Mouse (Mus musculus): Measurements from ENCODE around the gene Ptprn2. TPM values are rescaled to one million over a fixed set of nuclear protein-coding genes. Genes with fewer than 3 reads are reported as not detected.

Gene Ptprn2
- total RNA-seq, 2 experiments from 2014 or later: 13.1 to 17.2 TPM

DNA sequence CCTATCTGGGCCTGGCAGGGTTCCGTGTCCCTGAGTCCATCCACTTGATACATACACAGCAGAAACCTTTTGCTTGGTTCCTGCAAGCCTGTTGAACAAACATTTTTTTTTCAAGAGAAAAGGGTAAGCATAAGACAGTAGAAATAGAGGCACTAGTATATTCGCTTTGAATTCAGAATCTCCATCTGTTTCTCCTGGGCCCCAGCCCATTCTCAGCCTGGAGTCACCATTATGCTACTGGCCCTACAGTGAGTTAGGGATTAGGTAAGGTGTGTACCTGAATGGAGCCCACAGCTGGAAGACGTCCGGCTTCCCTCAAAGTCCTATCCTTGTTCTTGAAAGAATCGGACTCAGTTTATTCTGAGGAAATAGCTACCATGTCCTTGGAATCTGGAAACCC lies 104.6 kb downstream of the Ptprn2 start:
- DNase-seq: no peak

DNA sequence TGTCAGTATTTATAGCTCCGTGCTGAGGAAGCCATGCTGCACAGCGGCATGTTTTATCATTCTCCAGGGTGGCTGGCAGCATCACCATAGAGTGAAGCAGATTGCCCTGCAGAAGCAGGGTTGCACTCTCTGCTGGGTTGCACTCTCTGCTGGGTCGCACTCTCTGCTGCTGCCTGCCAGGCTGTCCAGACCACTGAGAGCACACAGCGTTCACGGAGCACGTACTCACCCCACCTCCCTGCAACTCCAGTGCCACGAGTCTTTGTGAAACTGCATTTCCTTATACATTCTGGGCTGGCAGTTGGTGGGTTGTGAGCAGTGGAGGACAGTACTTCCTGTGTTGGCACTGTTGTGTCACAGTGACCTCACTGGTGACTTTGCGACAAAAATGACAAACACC lies 108.9 kb downstream of the Ptprn2 start:
- DNase-seq: no peak

DNA sequence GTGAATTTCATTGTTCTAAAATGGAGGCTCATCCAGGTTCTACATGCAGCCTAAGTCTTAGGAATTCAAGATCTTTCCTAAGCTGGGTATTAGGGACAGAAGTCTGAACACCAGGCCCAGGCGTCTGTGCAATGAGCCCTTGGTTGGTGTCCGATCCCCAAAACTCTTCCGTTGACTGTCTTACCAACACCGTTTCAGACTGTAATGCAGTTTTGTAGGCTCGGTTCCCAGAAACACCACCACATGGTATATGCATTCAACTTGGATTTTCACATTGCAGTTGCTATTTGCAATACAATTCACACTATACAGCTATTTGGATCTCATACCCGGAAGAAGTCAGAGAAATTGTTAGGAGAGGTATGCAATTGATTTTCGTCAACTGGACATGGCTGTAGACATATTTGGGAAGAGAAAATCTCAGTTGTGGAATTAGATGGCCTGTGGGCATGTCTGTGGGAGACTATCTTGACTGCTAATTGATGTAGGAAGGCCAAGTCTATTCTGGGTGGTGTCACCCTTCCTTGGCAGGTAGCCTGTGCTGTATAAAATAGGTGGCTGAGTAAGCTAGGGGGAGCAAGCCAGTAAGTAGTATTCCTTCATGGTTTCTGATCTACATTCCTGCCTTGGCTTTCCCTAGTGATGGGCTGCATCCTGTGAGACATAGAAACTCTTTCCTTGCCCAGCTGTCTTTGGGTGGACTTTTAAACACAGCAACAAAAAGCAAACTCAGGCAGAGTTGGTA lies 109.5 kb downstream of the Ptprn2 start:
- DNase-seq: no peak

DNA sequence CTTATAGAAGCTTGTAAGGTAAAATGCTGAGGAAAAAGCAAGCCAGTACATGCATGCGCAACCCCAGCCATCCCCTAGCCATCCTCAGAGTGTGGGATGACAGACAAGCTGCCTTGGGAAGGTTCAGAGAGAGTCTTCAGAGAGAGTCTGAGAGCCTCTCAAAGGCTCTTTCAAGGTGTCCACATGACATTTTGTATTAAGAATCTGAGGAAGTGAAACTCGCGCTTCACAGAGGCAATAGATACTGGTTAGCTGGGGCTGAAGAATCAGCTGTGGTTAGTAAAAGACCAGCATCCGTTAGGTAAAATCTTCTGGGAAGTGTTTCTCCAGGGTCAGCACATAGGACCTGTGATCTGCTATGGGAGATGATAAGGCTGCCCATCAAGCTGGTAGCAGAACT lies 110.2 kb downstream of the Ptprn2 start:
- DNase-seq: no peak

DNA sequence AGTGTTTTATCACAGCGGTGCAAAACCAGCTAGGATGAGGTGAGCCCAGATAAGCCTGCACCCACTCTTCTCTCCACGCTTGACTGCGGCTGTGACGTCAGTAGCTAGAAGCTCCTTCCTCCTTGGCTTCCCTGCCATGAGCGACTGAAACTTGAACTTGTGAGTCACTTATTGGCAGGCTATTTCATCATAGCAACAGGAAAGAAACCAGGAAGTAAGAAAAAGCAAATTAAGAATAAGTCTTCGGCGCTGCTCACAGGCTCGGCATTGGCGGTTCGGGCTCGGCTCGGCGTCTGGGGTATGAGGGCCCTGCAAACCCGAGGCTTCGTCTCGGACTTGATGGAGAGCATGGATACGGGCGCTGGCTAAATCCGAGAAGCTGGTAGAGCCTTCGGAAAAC lies 111.5 kb downstream of the Ptprn2 start:
- DNase-seq: no peak

DNA sequence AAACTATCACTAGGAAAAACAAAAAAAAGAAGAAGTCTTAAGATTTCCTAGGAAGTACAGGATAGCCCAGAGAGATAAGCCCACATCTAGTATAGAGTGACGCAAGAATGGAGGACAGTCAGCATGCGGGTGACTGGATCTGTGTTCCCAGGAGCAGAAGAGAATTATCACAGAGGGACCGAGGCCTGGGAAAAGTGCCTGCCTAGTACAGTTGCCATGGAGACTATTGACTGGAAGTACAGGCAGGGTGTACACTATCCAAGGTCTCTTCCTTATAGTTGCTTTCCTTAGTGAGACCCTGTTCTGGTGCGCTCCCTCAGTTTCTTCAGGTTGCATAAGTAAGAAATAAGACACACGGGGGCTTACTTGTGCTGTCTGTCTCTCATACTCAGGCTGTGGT lies 112.2 kb downstream of the Ptprn2 start:
- DNase-seq: no peak

DNA sequence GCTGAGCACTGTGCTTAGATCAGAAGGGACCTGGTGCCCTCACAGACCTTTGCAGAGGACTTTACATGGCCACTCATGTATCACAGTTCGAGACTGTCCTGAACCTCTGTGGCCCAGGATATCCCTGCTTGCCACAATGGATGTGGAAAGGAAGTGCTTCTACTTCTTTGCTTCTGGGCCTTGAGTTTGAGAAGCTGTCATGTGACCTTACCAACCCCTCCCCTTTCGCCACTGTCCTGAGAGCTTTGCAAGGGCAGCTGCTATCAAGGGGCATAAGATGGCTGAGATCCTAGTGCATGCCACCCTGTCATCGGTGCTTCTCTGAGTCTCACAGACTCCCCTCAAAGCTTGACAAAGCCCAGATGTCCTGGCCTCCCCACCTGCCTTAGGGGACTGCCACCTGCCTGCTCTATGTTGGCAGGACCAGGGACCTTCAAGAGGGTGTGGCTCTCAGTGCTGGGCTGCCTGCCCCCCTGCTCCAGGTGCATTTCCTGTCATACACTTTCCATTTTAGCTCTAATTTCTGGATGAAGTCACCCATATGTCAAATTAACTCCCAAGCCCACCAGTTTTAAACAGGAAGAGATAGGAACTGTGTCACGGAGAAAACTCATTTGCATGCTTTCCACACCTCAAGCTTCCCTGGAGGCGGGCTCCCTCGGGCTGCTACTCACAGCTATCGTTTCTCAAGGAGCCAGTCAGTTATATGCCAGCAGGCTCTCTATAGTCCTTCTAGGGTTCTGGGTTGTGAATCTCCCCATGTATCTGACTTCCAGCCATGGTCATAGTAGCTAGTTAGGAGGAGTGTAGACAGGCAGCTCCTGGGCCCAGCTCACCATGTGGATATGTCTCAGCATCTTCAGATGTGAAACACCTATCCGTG lies 112.8 kb downstream of the Ptprn2 start:
- no peak for DNase-seq

DNA sequence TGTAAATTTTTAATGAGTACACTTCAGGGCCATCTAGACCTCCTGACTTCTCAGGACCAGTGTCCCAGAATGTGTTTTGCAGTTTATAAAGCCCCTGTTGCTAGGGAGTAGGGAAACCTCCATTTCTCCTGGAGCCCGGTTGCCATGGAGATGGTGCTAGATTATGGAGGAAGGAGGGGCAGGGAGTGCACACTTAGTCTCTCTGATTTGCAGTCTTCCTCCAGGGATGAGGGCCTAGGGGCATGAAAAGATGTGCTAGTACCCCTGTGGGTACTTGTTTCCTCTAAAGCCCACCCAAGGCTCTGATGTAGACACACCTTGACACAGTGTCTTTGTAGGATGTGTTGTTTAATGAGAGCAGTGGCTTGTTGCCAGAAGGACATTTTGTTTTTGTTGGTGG lies 114.0 kb downstream of the Ptprn2 start:
- DNase-seq: no peak

DNA sequence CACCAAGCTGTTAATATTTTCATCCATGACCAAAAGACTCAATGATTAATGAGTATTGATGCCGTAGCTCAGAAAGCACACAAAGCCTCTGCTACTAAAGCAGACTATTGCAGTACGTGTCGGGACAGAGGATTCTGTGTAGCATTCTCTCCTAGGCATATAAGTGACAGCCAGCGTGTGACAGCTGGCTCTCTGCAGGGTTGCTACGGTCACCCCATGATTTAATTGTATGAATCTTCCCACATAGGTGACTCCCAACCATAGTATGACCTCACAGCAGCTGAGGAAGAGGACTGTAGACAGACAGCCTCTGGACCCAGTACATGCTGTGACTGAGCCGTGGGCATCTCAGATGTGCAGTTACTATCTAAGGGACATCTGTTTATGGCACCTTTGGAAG lies 114.5 kb downstream of the Ptprn2 start:
- no peak for DNase-seq

DNA sequence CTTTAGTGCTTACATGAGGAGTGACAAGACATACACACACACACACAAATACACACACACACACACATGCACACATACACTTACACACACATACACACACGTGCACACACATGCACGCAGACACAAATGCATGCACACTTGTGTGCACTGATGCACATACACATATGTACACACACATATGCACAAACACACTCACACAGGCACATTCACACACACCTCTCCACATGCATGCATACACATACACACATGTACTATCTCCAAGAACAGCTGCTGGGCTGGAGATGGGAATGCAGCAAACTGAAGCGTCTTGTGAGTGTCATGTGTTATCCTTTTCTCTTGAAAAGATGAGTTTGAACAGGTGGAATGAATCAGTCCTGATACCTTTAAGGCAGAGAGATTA lies 115.9 kb downstream of the Ptprn2 start:
- DNase-seq: no peak

DNA sequence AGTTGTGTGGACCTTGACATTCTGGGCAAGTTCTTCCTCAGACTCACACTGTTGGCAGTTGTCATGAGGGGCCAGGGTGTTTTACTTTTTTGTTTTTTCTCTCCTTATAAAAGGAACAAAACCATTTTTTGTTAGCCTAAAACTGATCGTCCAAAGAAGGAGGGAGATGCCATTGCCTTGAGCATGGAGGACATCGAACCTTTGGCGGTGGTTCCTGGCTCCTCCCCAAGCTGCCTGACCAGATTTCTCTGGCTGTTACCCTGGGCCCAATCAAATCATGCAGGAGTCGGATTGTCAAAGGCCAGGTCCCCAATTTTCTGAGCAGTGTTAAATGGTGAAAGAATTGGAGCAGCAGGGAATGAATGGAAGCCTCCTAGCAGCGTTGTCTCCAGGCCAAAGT lies 116.4 kb downstream of the Ptprn2 start:
- no peak for DNase-seq

DNA sequence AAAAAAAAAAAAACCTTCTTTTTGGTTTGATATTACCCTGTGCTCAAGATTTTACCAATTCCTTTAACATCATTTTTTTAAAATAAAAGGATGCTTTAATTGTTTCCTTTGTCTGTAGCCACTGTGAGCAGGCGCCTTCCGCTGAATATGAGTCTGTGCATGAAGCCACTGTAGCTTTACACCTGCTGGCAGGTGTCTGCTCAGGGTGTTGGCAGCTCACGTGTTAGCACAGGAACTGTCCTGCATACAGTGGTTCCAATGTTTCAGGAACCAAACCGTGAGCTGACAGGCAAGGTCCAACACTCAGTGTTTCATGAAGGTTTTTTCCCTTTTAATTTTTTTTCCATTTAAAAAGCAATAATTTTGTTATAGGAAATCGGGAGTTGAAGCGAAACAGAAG lies 123.1 kb downstream of the Ptprn2 start:
- DNase-seq: no peak

DNA sequence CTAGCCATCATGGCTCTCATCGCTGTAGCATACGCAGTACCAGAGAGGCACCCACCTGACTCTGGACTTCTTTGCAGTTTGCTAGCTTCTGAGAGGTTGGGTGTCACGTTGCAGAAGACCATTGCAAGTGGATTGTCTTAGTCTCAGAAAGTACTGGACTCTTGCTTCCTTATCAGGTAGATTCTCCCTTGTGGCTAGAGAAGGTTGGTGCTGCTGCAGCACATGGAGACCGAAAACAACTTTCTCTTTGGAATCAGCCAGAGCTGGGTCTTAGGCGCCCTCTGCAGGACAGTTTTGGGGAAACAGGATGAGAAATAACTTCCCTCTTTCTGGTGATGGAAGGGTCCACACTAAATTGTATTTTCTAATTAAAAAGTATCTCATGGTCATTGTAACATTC lies 134.3 kb downstream of the Ptprn2 start:
- peak; percentile 84 for DNase-seq

DNA sequence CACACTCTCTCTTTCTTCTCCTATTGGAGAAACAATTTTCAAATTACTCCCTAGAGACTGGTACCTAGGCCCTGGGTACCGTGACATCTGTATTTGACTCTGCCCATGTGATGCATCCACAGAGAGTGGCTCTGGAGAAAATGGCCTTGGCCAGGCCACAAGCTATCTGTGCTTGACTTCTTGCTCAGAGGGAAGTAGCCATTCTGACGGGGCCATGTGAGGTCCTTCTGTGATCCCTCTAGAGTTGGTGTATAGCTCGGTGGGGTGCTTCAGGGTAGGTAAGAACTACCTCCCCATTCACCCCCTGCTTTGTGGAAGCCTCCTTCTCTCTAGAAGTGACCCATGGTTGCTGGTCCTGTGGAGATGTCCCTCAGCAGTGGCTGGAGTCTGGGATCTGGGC lies 134.8 kb downstream of the Ptprn2 start:
- no peak for DNase-seq

DNA sequence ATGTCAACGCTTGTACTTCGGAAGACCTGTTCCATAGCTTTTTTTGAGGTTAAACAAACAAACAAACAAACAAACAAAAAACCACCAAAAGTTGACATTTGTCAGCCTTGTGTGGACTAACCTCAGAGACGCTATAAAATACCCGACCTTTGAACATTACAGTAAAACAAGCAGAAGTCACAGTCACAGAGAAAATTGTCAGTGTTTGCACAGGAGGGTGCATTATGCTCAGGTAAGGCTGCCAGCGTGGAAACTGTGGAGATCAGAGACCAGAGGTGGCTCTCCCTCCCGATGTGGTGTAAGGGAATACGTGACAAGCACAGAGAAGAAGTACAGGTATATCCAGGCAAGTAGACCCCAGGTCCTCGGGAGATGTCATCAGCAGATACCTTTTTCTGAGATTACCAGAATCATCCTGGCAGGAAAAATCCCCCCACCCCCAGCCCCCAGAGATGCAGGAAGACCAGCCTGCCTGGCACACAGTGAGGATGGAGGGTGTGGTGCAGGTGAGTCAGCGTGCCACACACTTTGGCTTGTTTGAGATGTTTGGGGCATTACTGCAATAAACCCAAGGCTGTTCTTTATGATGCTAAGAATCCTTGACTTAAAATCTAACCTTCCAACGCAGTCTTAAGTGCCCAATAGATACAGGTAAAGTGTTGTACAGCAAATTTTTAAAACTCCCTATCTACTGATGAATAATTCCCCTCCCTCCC lies 136.0 kb downstream of the Ptprn2 start:
- DNase-seq: no peak

DNA sequence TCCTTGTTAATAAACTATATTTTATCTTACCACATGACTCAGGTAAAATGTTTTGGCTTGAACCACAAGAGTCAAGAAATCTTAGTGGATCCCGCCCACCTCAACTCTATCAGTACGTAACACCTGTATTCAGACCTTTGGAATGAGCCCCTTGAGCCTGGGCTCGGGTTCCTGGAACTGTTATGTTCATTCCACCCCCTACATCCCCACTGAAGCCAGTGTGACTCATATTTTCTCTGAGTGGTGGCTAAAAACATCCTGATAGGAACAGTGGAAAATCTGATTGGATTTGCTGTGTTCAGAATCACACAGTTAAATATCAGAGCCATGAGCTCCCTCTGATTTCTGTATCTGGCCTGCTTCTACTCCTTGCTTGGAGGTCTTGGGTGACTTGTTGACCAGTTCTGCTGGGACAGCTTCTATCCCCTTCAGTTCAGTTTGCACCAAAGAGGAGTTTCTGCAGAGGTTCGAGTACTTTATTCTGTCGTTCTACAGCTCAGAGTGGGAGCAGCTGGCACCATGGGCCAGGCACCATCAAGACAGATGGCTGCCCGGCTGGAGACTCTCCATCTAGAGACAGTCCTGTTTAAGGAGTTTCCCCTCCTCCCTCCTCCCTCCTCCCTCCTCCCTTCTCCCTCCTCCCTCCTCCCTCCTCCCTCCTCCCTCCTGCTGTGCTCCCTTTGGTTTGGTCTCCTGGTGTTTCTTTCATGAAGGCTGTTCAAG lies 137.3 kb downstream of the Ptprn2 start:
- DNase-seq: no peak

DNA sequence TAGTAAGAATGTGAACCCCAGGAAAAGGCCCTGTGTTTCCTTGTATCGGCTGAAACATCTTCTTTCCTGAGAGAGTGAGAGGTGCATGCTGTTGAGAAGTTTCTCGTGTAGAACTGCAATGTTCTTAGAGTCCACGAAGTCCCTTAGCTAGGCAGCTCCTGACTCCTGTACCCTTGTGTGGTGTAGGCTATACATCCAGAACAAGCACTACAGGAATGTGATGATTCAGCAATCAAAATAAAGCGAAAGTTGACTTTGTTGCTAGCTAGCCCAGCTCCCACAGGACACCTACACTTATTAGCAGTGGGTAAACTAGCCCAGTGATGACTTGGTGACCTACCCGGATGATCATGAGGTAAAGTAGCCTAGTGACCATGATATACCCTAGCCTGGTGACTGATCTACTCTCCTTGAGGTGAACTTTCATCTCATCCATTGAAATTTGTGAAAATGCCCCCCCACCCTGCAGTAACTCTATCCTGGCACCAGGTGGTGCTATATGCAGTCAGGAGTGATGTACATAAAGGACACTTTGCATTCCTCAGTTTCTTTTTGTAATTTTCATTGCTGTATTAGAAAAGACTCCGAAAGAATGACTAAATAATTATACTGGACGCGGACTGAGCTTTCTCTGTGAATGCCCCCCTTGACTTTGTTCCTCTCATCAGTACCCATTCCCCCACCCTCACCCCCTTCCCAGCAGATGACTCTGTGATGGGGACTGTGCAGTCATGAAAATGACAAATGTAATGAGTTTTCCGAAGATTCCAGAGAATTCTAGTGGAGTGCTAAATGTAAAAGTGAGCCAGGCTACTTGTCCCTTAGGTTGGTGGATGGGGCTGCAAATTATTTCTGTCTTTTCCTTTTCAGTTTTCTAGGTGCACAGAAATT lies 140.1 kb downstream of the Ptprn2 start:
- DNase-seq: peak; percentile 64

DNA sequence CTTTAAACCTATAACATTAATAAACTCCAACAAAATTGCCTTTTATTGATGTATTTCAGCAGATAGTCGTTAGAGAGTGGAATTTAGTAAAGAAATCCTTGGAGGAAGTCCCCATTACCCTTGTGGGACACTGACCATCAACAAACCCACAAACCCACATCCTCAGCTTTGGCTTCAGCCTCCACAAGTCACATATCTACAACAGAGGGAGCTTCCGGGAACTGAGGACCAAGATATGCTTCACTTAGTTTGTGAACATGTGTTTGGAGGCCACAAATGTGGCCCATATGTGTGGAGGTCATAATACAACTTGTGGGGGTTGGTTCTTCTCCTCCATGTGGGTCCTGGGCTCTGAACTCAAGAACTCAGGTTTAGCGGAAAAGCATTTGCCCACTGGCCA lies 143.5 kb downstream of the Ptprn2 start:
- DNase-seq: no peak

DNA sequence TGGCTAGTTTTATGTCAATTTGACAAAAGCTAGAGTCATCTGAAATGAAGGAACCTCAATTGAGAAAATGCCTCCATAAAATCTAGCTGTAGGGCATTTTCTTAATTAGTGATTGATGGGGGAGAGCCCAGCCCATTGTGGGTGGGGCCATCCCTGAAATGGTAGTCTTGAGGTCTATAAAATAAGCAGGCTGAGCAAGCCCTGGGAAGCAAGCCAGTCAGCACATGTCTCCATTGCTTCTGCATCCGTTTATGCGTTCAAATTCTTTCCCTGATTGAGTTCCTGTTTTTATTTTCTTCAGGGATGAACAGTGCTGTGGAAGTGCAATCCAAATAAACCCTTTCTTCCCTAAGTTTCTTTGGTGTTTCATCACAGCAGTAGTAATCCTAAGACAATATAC lies 152.0 kb downstream of the Ptprn2 start:
- no peak for DNase-seq

DNA sequence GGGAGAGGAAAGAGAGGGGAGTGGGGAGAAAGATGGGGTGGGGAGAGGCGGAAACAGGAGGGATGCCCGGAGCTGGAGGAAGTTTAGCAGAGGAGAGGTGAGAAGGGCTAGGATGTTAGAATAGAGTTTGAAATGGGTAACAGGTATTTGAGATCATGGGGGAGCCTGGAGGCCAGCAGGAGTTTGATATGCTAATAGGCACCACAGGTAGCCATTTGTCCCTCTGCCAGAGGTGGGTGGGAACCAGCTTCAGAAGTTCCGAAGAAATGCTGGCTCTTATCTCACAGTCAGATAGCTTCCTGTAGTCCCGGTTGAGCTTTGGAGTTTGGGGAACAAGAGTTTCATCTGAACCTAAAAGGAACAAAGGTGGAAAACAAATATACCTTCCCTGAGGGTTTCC lies 155.4 kb downstream of the Ptprn2 start:
- DNase-seq: no peak

Measured in adrenal gland, postnatal 10 days (tissue).